Mouse (Mus musculus) hindbrain, embryonic 14.5 days (tissue): ENCODE measurements around the gene Olfr520. TPM values are rescaled to one million over a fixed set of nuclear protein-coding genes. Genes with fewer than 3 reads are reported as not detected.
A peak's percentile ranks its signal among the peaks of the same experiment; 100 is the strongest.
"Not testable (repeated sequence)": the region's sequence is repeated elsewhere in the genome, so short reads cannot be mapped to it uniquely, and the experiment has no call there.

Experiments used
- ATAC-seq: fragments of 200-750 bp; cut with Nextera tagmentation; 2 replicates; pipeline ENCODE4 v1.8.0; 2017; ENCODE audit warnings: moderate number of reproducible peaks, mild to moderate bottlenecking, moderate TSS enrichment, moderate library complexity; ENCODE audit not compliant: low FRiP score
- DNase-seq: peaks from one replicate; pipeline ENCODE4 v3.0.0-alpha.2; 2015; ENCODE audit warnings: low spot score
- H3K27ac ChIP-seq: fragments of 300-500 bp; sonication (generic); 2 replicates; pipeline ENCODE4 v1.5.1; 2014; ENCODE audit warnings: mild to moderate bottlenecking, moderate library complexity
- H3K27me3 ChIP-seq: fragments of 300-500 bp; sonication (generic); 2 replicates; pipeline ENCODE4 v1.6.1; 2014; ENCODE audit warnings: mild to moderate bottlenecking, low read length, mixed read lengths; ENCODE audit not compliant: control insufficient read depth, insufficient read depth
- H3K36me3 ChIP-seq: fragments of 300-500 bp; sonication (generic); replicated peaks from 2 replicates; pipeline ENCODE4 v1.6.1; 2014; ENCODE audit not compliant: control insufficient read depth, insufficient read depth
- H3K4me1 ChIP-seq: fragments of 300-500 bp; sonication (generic); replicated peaks from 2 replicates; pipeline ENCODE4 v1.6.1; 2014; ENCODE audit warnings: antibody characterized with exemption, low read length, mixed read lengths; ENCODE audit not compliant: control insufficient read depth, insufficient read depth
- H3K4me2 ChIP-seq: fragments of 300-500 bp; sonication (generic); replicated peaks from 2 replicates; pipeline ENCODE4 v1.6.1; 2014; ENCODE audit warnings: mild to moderate bottlenecking, moderate library complexity
- H3K4me3 ChIP-seq: fragments of 300-500 bp; sonication (generic); replicated peaks from 2 replicates; pipeline ENCODE4 v1.5.1; 2014; ENCODE audit warnings: mild to moderate bottlenecking, low read length
- H3K9ac ChIP-seq: fragments of 300-500 bp; sonication (generic); 2 replicates; pipeline ENCODE4 v1.6.1; 2014
- H3K9me3 ChIP-seq: fragments of 300-500 bp; sonication (generic); 2 replicates; pipeline ENCODE4 v1.6.1; 2016; ENCODE audit warnings: low read length; ENCODE audit not compliant: control insufficient read depth
- WGBS: fragments of 180-500 bp; shearing (Covaris S2); extraction: QIAGEN DNeasy Blood & Tissue Kit; methylation state at CpG from one replicate; pipeline ENCODE4 v1.1.7; 2014; 5-methylcytosine and 5-hydroxymethylcytosine counted together
- polyA plus RNA-seq: library from polyadenylated mRNA; unstranded; fragments of >200 nt; fragmentation: Nextera tagmentation; extraction: Ambion mirVana; gene quantifications from 2 replicates; pipeline ENCODE4 v1.2.1, GENCODE M21; 2014

Olfr520 gene
- polyA plus RNA-seq, 1 experiment from 2014 or later, result not detected

DNA sequence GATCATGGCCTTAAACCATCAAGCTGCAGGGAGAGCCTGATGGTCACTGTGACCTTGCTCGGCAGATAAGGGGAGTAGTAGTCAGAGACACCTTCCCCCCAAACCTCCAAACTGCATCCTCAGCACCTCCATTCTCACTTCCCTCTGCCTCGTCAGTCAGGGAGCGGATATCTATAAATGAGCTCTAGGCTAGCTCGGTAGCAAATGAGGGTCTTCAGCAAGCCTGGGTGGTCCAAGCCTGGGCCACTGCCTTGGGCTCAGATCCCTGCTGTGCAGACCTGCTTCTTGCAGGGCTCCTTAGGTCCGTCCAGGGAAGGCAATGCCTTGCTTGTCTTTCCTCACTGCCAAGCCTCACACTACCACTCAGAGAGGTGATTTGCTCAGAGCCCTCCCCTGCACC is 21.3 kb upstream of the Olfr520 start:
- H3K9ac ChIP-seq, result no peak overlapping the region
- no peak overlapping the region for H3K27ac ChIP-seq
- DNase-seq (no peak), ATAC-seq (no peak)
- WGBS, result 77% methylated on average over 5 of the region's 5 CpGs
- H3K36me3 ChIP-seq, result no peaks in the 10 kb centered on the region
- no peak overlapping the region for H3K4me3 ChIP-seq
- no peaks in the 10 kb centered on the region for H3K4me1 ChIP-seq
- H3K4me2 ChIP-seq, result no peak overlapping the region
- H3K27me3 ChIP-seq, result no peaks in the 10 kb centered on the region
- H3K9me3 ChIP-seq, result no peaks in the 10 kb centered on the region

- Histone ChIP-seq H3K9me3 (no peaks in the 10 kb centered on the region), H3K9ac (no peak overlapping the region), H3K4me2 (no peak overlapping the region), H3K4me1 (no peaks in the 10 kb centered on the region), H3K27me3 (no peaks in the 10 kb centered on the region), H3K36me3 (no peaks in the 10 kb centered on the region), H3K4me3 (no peak overlapping the region), H3K27ac (no peak overlapping the region)
- 71% methylated on average over 7 of the region's 7 CpGs for WGBS
- no peak for ATAC-seq
- no peak for DNase-seq
Measured at GRCm38 (mm10) chr7:99709992-99710391, 20.1 kb upstream of the Olfr520 start.

DNA sequence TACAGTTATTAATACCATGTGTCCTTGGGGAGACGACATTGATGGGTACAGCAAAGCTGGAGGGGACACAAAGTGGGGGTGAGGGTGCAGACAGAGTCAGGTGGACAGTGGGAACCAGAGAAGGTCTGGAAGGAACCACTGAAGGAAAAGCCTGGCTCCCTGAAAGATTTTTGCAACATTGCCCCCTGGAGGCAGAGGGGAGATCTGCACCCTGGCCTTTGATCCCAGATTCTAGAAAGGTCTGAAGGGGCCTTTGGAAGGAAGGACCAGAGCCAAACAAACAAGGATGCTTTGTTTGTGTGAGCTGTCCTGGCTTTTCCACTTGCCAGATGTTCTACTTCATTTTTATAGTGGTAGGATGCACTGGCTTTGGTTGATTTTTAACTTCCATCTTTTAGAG is 19.6 kb upstream of the Olfr520 start:
- H3K9me3 ChIP-seq, result no peaks in the 10 kb centered on the region
- peak; percentile 67 for DNase-seq
- no peak overlapping the region for H3K9ac ChIP-seq
- H3K27me3 ChIP-seq, result no peaks in the 10 kb centered on the region
- H3K27ac ChIP-seq, result no peak overlapping the region
- H3K4me3 ChIP-seq, result no peak overlapping the region
- WGBS, result 24% methylated on average over 1 of the region's 1 CpGs
- H3K4me2 ChIP-seq, result no peak overlapping the region
- H3K36me3 ChIP-seq, result no peaks in the 10 kb centered on the region
- ATAC-seq, result no peak
- no peaks in the 10 kb centered on the region for H3K4me1 ChIP-seq

DNA sequence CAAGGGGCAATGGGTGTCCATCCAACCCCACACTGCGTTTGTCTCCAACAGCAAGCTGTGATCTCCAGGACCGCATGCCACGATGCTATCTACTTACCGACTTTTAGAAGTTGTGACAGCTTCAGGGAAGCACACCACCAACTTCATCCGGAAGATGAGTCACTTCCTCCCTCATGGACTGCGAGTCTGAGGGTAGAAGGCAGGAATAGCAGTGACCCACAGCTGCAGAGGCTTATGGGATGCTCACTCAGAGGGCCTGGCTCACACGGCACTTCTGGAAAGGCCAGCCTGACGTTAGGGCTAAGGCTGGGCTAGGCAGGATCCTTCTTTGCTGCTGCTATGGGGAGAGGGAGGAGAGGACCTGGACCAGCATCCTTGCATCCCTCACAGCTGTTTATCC is 18.9 kb upstream of the Olfr520 start, which contains the start of gene Slco2b1:
Gene Slco2b1, minus strand, starts transcription at position 175 of the 400 bp plus-strand sequence.
- Histone ChIP-seq H3K27ac (no peak within 1 kb of the TSS), H3K4me3 (no peak within 1 kb of the TSS), H3K4me1 (no peaks in the 10 kb centered on the region), H3K36me3 (no peaks in the 10 kb centered on the region), H3K9ac (no peak within 1 kb of the TSS), H3K9me3 (no peaks in the 10 kb centered on the region), H3K27me3 (no peaks in the 10 kb centered on the region), H3K4me2 (no peak within 1 kb of the TSS)
- WGBS, result 84% methylated on average over 8 of the region's 8 CpGs
- no peak for DNase-seq
- no peak for ATAC-seq

GRCm38 (mm10) chr7:99712431-99712830 is 17.6 kb upstream of the Olfr520 start:
- 90% methylated on average over 4 of the region's 4 CpGs for WGBS
- ATAC-seq (no peak), DNase-seq (no peak)
- Histone ChIP-seq H3K36me3 (no peaks in the 10 kb centered on the region), H3K27me3 (no peaks in the 10 kb centered on the region), H3K4me2 (no peak overlapping the region), H3K9ac (no peak overlapping the region), H3K4me1 (no peaks in the 10 kb centered on the region), H3K27ac (no peak overlapping the region), H3K4me3 (no peak overlapping the region), H3K9me3 (no peaks in the 10 kb centered on the region)

- no peak for ATAC-seq
- 91% methylated on average over 2 of the region's 2 CpGs for WGBS
Measured at GRCm38 (mm10) chr7:99716536-99716935, 13.5 kb upstream of the Olfr520 start.

GRCm38 (mm10) chr7:99734612-99735011 is 4.5 kb downstream of the Olfr520 start:
- no peaks in the 10 kb centered on the region for H3K9me3 ChIP-seq
- ATAC-seq (no peak), DNase-seq (no peak)
- no peak overlapping the region for H3K9ac ChIP-seq
- no peaks in the 10 kb centered on the region for H3K4me1 ChIP-seq
- WGBS, result 95% methylated on average over 2 of the region's 2 CpGs
- H3K4me3 ChIP-seq, result no peak overlapping the region
- H3K27me3 ChIP-seq, result no peaks in the 10 kb centered on the region
- no peak overlapping the region for H3K27ac ChIP-seq
- no peaks in the 10 kb centered on the region for H3K36me3 ChIP-seq
- H3K4me2 ChIP-seq, result no peak overlapping the region

More at GRCm38 (mm10) chr7:99716536-99716935, 13.5 kb upstream of the Olfr520 start:
- Histone ChIP-seq H3K9ac (no peak overlapping the region), H3K27me3 (no peaks in the 10 kb centered on the region), H3K27ac (no peak overlapping the region), H3K4me3 (no peak overlapping the region), H3K9me3 (no peaks in the 10 kb centered on the region), H3K4me2 (no peak overlapping the region), H3K36me3 (no peaks in the 10 kb centered on the region), H3K4me1 (no peaks in the 10 kb centered on the region)
- DNase-seq, result no peak

- ATAC-seq, H3K9me3 ChIP-seq, H3K36me3 ChIP-seq, H3K9ac ChIP-seq, H3K4me3 ChIP-seq, DNase-seq, H3K4me1 ChIP-seq, H3K27ac ChIP-seq, H3K27me3 ChIP-seq, H3K4me2 ChIP-seq: not testable (repeated sequence)
- 97% methylated on average over 9 of the region's 9 CpGs for WGBS
Measured at GRCm38 (mm10) chr7:99735491-99735890, 5.4 kb downstream of the Olfr520 start.

DNA sequence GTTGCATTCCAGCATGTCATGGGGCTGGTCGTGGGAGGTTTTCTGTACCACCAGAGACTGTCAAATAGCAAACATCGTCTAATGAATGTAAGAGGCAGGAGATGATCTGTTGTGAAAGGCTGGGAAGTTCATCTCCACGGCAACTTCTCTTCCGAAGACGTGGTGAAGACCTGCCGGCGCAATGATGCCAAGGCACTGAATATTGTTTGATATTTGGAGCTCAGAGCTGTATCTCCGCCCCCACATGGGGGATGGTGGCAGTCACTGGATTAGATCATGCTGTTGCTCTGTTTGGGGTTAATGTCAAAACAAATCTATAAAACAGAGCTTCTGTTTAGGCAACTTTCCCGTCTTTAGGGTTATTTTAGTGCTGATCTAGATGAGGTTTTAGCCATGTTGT is 9.2 kb downstream of the Olfr520 start:
- ATAC-seq, result no peak
- 49% methylated on average over 9 of the region's 9 CpGs for WGBS

DNA sequence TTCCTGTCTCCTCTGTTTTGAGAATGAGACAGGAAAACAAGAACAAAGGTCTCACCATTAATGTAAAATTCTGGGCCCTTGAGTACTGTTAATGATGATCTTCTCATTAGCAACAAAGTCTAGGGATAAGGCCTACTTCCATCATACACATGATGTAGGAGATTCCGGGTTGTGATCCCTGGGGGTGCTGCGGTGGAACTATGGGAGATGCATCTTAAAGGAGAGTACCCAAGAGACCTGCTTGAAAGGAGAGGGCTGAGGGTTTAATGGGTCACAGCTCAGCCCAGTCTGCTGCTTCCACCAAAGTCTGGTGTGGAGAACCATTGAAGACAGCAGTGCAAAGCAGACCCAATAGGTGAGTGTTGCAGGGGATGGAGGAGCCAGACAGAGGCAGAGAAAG is 33.1 kb downstream of the Olfr520 start, which contains the start of gene Olfr521:
Gene Olfr521, plus strand, starts transcription at position 301 of the 400 bp plus-strand sequence.
- H3K36me3 ChIP-seq, result no peaks in the 10 kb centered on the region
- H3K4me1 ChIP-seq, result no peaks in the 10 kb centered on the region
- peaks cover 24% of the 10 kb centered on the region for H3K9me3 ChIP-seq
- H3K27me3 ChIP-seq, result no peaks in the 10 kb centered on the region
- no peak within 1 kb of the TSS for H3K27ac ChIP-seq
- 95% methylated on average over 2 of the region's 2 CpGs for WGBS
- no peak within 1 kb of the TSS for H3K4me3 ChIP-seq
- no peak within 1 kb of the TSS for H3K4me2 ChIP-seq
- DNase-seq (no peak), ATAC-seq (no peak)
- no peak within 1 kb of the TSS for H3K9ac ChIP-seq

More for the DNA sequence above, 9.2 kb downstream of the Olfr520 start:
- H3K4me2 ChIP-seq, result no peak overlapping the region
- H3K4me1 ChIP-seq, result no peaks in the 10 kb centered on the region
- H3K9ac ChIP-seq, result no peak overlapping the region
- no peaks in the 10 kb centered on the region for H3K27me3 ChIP-seq
- H3K4me3 ChIP-seq, result no peak overlapping the region
- H3K36me3 ChIP-seq, result no peaks in the 10 kb centered on the region
- DNase-seq, result no peak
- no peaks in the 10 kb centered on the region for H3K9me3 ChIP-seq
- no peak overlapping the region for H3K27ac ChIP-seq
